Mouse (Mus musculus) stomach, postnatal 0 days (tissue): ENCODE data around the gene Dock8. TPM values are rescaled to one million over a fixed set of nuclear protein-coding genes. Genes with fewer than 3 reads are reported as not detected.

Experiments used
- ATAC-seq: fragments of 200-750 bp; cut with Nextera tagmentation; 2 replicates; pipeline ENCODE4 v1.8.0; 2017; ENCODE audit not compliant: low FRiP score, low TSS enrichment
- DNase-seq: peaks from one replicate; pipeline ENCODE4 v3.0.0-alpha.2; 2016; ENCODE audit warnings: low spot score
- H3K27ac ChIP-seq: fragments of 300-500 bp; sonication (generic); replicated peaks from 2 replicates; pipeline ENCODE4 v1.5.1; 2014; ENCODE audit warnings: mild to moderate bottlenecking, control low read depth
- H3K27me3 ChIP-seq: fragments of 300-500 bp; sonication (generic); 2 replicates; pipeline ENCODE4 v1.6.1; 2014; ENCODE audit warnings: low read length; ENCODE audit not compliant: control insufficient read depth, insufficient read depth
- H3K36me3 ChIP-seq: fragments of 300-500 bp; sonication (generic); 2 replicates; pipeline ENCODE4 v1.6.1; 2014; ENCODE audit warnings: low read length, mixed read lengths; ENCODE audit not compliant: control insufficient read depth, insufficient read depth
- H3K4me1 ChIP-seq: fragments of 300-500 bp; sonication (generic); replicated peaks from 2 replicates; pipeline ENCODE4 v1.6.1; 2014; ENCODE audit warnings: antibody characterized with exemption; ENCODE audit not compliant: control insufficient read depth, insufficient read depth
- H3K4me2 ChIP-seq: fragments of 300-500 bp; sonication (generic); replicated peaks from 2 replicates; pipeline ENCODE4 v1.6.1; 2014; ENCODE audit warnings: low read depth, mild to moderate bottlenecking, control low read depth, moderate library complexity
- H3K4me3 ChIP-seq: fragments of 300-500 bp; sonication (generic); 2 replicates; pipeline ENCODE4 v1.5.1; 2014; ENCODE audit warnings: low read depth, low read length, control low read depth
- H3K9ac ChIP-seq: fragments of 300-500 bp; sonication (generic); 2 replicates; pipeline ENCODE4 v1.6.1; 2014; ENCODE audit warnings: mild to moderate bottlenecking, low read length, control low read depth, mixed read lengths
- H3K9me3 ChIP-seq: fragments of 300-500 bp; sonication (generic); 2 replicates; pipeline ENCODE4 v1.6.1; 2016; ENCODE audit warnings: low read length; ENCODE audit not compliant: control insufficient read depth
- CTCF ChIP-seq: IDR thresholded peaks from 2 replicates; pipeline ENCODE4 v1.5.1; 2016; ENCODE audit warnings: antibody characterized with exemption, low read depth, mild to moderate bottlenecking, moderate library complexity
- EP300 ChIP-seq: optimal IDR thresholded peaks from 2 replicates; pipeline ENCODE3; 2016; ENCODE audit warnings: antibody characterized with exemption
- WGBS: fragments of 180-500 bp; shearing (Covaris S2); extraction: QIAGEN DNeasy Blood & Tissue Kit; methylation state at CpG from one replicate; pipeline ENCODE4 v1.1.7; 2014; 5-methylcytosine and 5-hydroxymethylcytosine counted together
- polyA plus RNA-seq: library from polyadenylated mRNA; unstranded; fragments of >200 nt; fragmentation: Nextera tagmentation; extraction: Ambion mirVana; gene quantifications from 2 replicates; pipeline ENCODE4 v1.2.1, GENCODE M21; 2015

Gene Dock8
- polyA plus RNA-seq, 1 experiment from 2014 or later: 3.4 TPM

DNA sequence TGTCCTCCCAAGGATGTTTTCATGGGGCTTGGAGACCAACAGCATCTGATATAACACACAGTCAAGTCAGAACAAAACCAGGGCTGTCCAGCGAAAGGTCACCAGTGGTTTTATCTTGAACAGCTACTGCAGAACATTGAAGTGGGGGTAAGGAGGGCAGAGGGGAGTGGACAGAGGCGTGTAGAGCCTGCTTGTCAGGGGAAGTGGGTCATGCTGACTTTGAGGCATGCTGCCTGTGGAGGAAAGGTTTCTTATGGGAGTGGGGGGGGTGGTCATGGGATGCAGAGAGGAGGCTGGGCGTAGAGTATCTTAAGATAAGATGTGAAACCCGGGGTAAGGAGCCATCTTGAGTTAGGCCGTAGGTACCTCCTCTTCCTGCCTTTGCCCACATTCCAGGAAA, 37.5 kb downstream of the Dock8 start:
- H3K4me3 ChIP-seq: no peak overlapping the region
- TF ChIP-seq CTCF: no peak
- TF ChIP-seq EP300: no peak
- WGBS: 50% methylated on average over 5 of the region's 5 CpGs
- H3K4me2 ChIP-seq: no peak overlapping the region
- no peaks in the 10 kb centered on the region for H3K36me3 ChIP-seq
- no peaks in the 10 kb centered on the region for H3K27me3 ChIP-seq
- ATAC-seq (peak; percentile 80), DNase-seq (peak; percentile 62)
- H3K9ac ChIP-seq: no peak overlapping the region
- no peaks in the 10 kb centered on the region for H3K4me1 ChIP-seq
- H3K27ac ChIP-seq: peak overlapping the region; percentile 74
- H3K9me3 ChIP-seq: no peaks in the 10 kb centered on the region

GRCm38 (mm10) chr19:25037249-25037648, 37.9 kb downstream of the Dock8 start:
- no peak overlapping the region for H3K4me2 ChIP-seq
- DNase-seq (peak; percentile 67), ATAC-seq (peak; percentile 81)
- H3K27ac ChIP-seq: peak overlapping the region; percentile 79
- no peaks in the 10 kb centered on the region for H3K36me3 ChIP-seq
- no peak overlapping the region for H3K4me3 ChIP-seq
- no peaks in the 10 kb centered on the region for H3K9me3 ChIP-seq
- 45% methylated on average over 4 of the region's 4 CpGs for WGBS
- no peak overlapping the region for H3K9ac ChIP-seq
- no peaks in the 10 kb centered on the region for H3K4me1 ChIP-seq
- no peaks in the 10 kb centered on the region for H3K27me3 ChIP-seq
- no peak for TF ChIP-seq EP300
- no peak for TF ChIP-seq CTCF

DNA sequence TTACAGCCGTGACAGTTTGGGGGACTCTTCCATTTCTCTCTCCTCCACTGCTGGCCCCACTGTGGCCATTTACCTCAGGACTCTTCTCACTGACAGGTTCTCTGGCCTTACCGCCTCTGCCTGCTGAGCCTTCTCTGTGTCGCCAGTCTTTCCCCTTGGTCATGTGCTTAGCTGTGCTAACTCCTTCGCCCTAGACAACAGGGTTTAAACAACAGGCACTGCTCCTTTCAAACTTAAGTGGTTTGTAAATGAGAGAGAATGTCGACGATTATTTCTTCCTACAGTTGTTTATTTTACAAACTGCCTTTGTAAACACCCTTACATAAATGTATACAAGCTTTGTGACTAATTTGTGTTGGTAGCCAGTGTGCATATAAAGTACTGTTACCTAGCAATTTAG, 39.0 kb downstream of the Dock8 start:
- TF ChIP-seq EP300: no peak
- TF ChIP-seq CTCF: no peak
- no peaks in the 10 kb centered on the region for H3K4me1 ChIP-seq
- WGBS: 28% methylated on average over 6 of the region's 6 CpGs
- H3K4me2 ChIP-seq: no peak overlapping the region
- no peaks in the 10 kb centered on the region for H3K36me3 ChIP-seq
- H3K4me3 ChIP-seq: no peak overlapping the region
- DNase-seq: no peak
- H3K9me3 ChIP-seq: no peaks in the 10 kb centered on the region
- no peaks in the 10 kb centered on the region for H3K27me3 ChIP-seq
- no peak for ATAC-seq
- no peak overlapping the region for H3K27ac ChIP-seq
- no peak overlapping the region for H3K9ac ChIP-seq

DNA sequence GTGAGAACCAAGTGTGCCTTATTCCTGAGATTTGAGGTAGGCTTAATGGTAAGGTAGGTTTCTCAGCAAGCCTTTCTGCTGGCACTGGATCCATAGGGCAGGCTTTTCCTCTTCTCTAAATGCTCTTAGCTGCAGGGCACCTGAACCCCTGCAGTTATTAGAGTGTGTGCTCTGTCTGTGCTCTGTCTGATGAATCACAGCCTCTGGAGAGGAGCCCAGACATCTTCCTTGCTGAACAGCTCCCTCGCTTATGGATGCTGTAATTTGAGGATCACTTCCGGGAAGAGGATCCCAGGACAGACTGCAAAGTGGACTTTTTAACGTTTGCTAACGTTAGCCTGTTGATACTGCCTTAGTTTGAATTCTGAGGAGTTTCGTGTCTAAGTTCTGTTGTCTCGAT, 41.9 kb downstream of the Dock8 start:
- Histone ChIP-seq H3K9me3 (no peaks in the 10 kb centered on the region), H3K27me3 (no peaks in the 10 kb centered on the region), H3K4me2 (no peak overlapping the region), H3K36me3 (no peaks in the 10 kb centered on the region), H3K4me1 (no peaks in the 10 kb centered on the region), H3K4me3 (no peak overlapping the region), H3K9ac (no peak overlapping the region), H3K27ac (no peak overlapping the region)
- ATAC-seq (no peak), DNase-seq (peak; percentile 12)
- WGBS: 28% methylated on average over 6 of the region's 6 CpGs
- no peak for TF ChIP-seq EP300
- TF ChIP-seq CTCF: no peak

DNA sequence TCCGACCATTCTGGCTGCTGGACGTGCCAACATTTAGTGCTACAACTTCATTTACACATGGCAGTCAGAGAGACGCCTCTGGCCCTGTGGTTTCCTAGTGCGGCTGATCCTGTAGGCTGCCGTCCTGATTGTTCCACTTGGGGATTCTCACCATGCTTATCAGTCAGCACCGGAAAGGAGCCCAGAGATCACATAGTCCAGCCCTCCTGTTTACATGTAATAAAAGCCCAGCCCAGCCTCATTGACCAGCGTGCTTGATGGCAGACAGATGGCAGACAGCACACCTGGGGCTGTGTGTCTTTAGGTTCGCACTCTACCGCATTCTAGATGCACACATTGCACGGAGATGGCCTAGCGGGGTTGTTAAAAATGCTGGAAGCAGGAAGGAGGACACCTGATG, 43.6 kb downstream of the Dock8 start:
- Histone ChIP-seq H3K4me1 (no peaks in the 10 kb centered on the region), H3K4me2 (no peak overlapping the region), H3K27ac (no peak overlapping the region), H3K36me3 (no peaks in the 10 kb centered on the region), H3K4me3 (no peak overlapping the region), H3K9me3 (no peaks in the 10 kb centered on the region), H3K9ac (no peak overlapping the region), H3K27me3 (no peaks in the 10 kb centered on the region)
- DNase-seq (peak; percentile 12), ATAC-seq (no peak)
- WGBS: 71% methylated on average over 11 of the region's 11 CpGs
- TF ChIP-seq CTCF: no peak
- no peak for TF ChIP-seq EP300

GRCm38 (mm10) chr19:25044057-25044456, 44.7 kb downstream of the Dock8 start:
- Histone ChIP-seq H3K9me3 (no peaks in the 10 kb centered on the region), H3K27me3 (no peaks in the 10 kb centered on the region), H3K4me2 (no peak overlapping the region), H3K27ac (no peak overlapping the region), H3K9ac (no peak overlapping the region), H3K4me3 (no peak overlapping the region), H3K4me1 (no peaks in the 10 kb centered on the region), H3K36me3 (no peaks in the 10 kb centered on the region)
- no peak for ATAC-seq
- DNase-seq: peak; percentile 14
- 45% methylated on average over 3 of the region's 3 CpGs for WGBS
- TF ChIP-seq EP300 (no peak), CTCF (no peak)
